Mouse (Mus musculus) heart, postnatal 0 days (tissue): ENCODE results near the gene Incenp.

ENCODE experiments used
- CTCF ChIP-seq: IDR thresholded peaks from 2 replicates; pipeline ENCODE4 v1.5.1; 2016; ENCODE audit warnings: antibody characterized with exemption, control low read depth, low read depth
- EP300 ChIP-seq: IDR thresholded peaks from 2 replicates; pipeline ENCODE4 v1.6.1; 2016; ENCODE audit warnings: antibody characterized with exemption, low read depth

DNA sequence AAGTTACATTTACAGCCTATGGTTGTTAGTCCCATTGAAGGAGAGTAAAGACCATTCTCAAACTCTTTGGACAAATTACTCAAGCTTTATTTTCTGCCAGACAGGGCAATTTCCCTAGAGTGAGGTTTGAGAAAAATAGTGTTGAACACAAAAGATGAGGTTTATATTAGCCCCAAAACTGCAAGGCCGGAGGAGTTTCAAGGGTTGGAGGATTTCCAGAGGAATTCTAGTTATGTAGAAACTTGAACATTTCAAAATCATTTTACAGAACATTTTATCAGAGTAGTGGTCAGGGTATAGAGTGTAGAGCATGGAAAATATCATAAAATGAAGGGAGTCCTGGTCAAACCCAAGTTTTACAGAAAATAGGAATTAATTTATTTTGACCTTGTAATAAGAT is 34.5 kb downstream of the Incenp start:
- no peak for TF ChIP-seq CTCF
- no peak for TF ChIP-seq EP300
